ENCODE assay signal across 19 mouse cellular contexts in genomic region chr6:111368551-111368950, GRCm38 (mm10).
DNase-seq lines count a peak whose midpoint lies in the region; ATAC-seq lines count a peak whose summit lies in the region.
"Had no signal": no experiment of that assay in that cellular context is flagged by ENCODE, and none has a peak within 500 bp of the region (broad histone marks: within the 10 kb centered on the region; RNA-seq: fewer than 3 reads in every experiment).

No protein-coding gene starts in this region.

- no peaks in the 10 kb centered on the region for H3K9me3 ChIP-seq in kidney, embryonic 14.5 days (ENCODE audit: control insufficient read depth, low read length)
- H3K9me3 ChIP-seq: embryonic facial prominence, embryonic 13.5 days; heart, embryonic 10.5 days; hindbrain, embryonic 12.5 days had no signal

- intact Hi-C loops in left cerebral cortex, postnatal 10 days (cut with DNase I) = no loop called here

- no peaks in the 10 kb centered on the region for H3K36me3 ChIP-seq in kidney, embryonic 14.5 days (ENCODE audit: control insufficient read depth, insufficient read depth, low read length)
- H3K36me3 ChIP-seq: embryonic facial prominence, embryonic 13.5 days; heart, embryonic 10.5 days; hindbrain, embryonic 12.5 days had no signal

- H3K27me3 ChIP-seq in kidney, embryonic 14.5 days (ENCODE audit: control insufficient read depth, insufficient read depth, low read length) = no peaks in the 10 kb centered on the region
- H3K27me3 ChIP-seq: embryonic facial prominence, embryonic 13.5 days; hindbrain, embryonic 12.5 days had no signal

- no peak overlapping the region for H3K27ac ChIP-seq in kidney, embryonic 14.5 days (ENCODE audit: low read depth, low read length)
- H3K27ac ChIP-seq: embryonic facial prominence, embryonic 13.5 days; heart, embryonic 10.5 days; hindbrain, embryonic 12.5 days had no signal

- DNase-seq in kidney, adult 8-10 months = peak; percentile 47 to 80
- no peak for DNase-seq in kidney, postnatal 4 days
- peak; percentile 88 for DNase-seq in kidney, adult 9 months
- DNase-seq in kidney, postnatal 14 days = peak; percentile 52
- DNase-seq in thymus, postnatal 10 days (ENCODE audit: low spot score in 2 of 2) = no peak
- DNase-seq in left cerebral cortex, postnatal 10 days (ENCODE audit: extremely low spot score in 1 of 2, low spot score in 2 of 2) = no peak
- DNase-seq: adrenal gland, adult 2 months; adrenal gland, postnatal 25 days; cerebellum, adult 18-20 months; cerebellum, adult 9-11 months; cerebellum, postnatal 36 days; gastrocnemius, postnatal 36 days; heart, adult 18-20 months; heart, postnatal 10 days; heart, postnatal 4 days had no signal

- H3K4me1 ChIP-seq in kidney, embryonic 14.5 days (ENCODE audit: control insufficient read depth, insufficient read depth, low read length) = peaks cover 13% of the 10 kb centered on the region

- ATAC-seq in kidney, embryonic 14.5 days (ENCODE audit: low FRiP score, low TSS enrichment) = peak; percentile 77

- H3K4me2 ChIP-seq in kidney, embryonic 14.5 days (replicated peaks; ENCODE audit: low read depth, low read length) = no peak overlapping the region
- H3K4me2 ChIP-seq: embryonic facial prominence, embryonic 13.5 days; hindbrain, embryonic 12.5 days had no signal

- no peak overlapping the region for H3K4me3 ChIP-seq in kidney, embryonic 14.5 days (ENCODE audit: low read length)
- H3K4me3 ChIP-seq: embryonic facial prominence, embryonic 13.5 days; heart, embryonic 10.5 days; hindbrain, embryonic 12.5 days had no signal

- H3K9ac ChIP-seq in kidney, embryonic 14.5 days (ENCODE audit: low read depth, low read length) = no peak overlapping the region
- H3K9ac ChIP-seq: embryonic facial prominence, embryonic 13.5 days; hindbrain, embryonic 12.5 days had no signal

- WGBS in kidney, embryonic 14.5 days = 46% methylated on average over 3 of the region's 3 CpGs

Comparison
In these comparisons a context has a peak if more than half of its experiments do, and no peak if none do; other contexts are left out.
1. DNase-seq: peak in kidney, adult 8-10 months (2 of 2), kidney, adult 9 months (single experiment) and kidney, postnatal 14 days (single experiment); none in kidney, postnatal 4 days (0 of 2), thymus, postnatal 10 days (0 of 2) and left cerebral cortex, postnatal 10 days (0 of 2).